Mouse (Mus musculus): ENCODE measurements around the gene Mfsd12.

- TF ChIP-seq CTCF (conservative IDR thresholded peaks at IDR 0.05 in 1 of 2, IDR thresholded peaks at IDR 0.05 in 1 of 2; ENCODE audit: low read depth in 2 of 2, low read length in 2 of 2) (no peak), KAT2A (IDR thresholded peaks at IDR 0.05; ENCODE audit: insufficient replicate concordance, low read length) (no peak), POLR2A (IDR thresholded peaks at IDR 0.05; ENCODE audit: low read depth, low read length) (no peak), CHD2 (IDR thresholded peaks at IDR 0.05; ENCODE audit: low read length) (no peak), POLR2AphosphoS2 (IDR thresholded peaks at IDR 0.05; ENCODE audit: low read depth, low read length) (no peak), JUND (conservative IDR thresholded peaks at IDR 0.05; ENCODE audit: low read depth, low read length) (no peak), TCF12 (IDR thresholded peaks at IDR 0.05; ENCODE audit: low read depth, low read length) (no peak), NRF1 (IDR thresholded peaks at IDR 0.05; ENCODE audit: low read depth, low read length) (no peak), SIN3A (IDR thresholded peaks at IDR 0.05; ENCODE audit: low read length) (no peak), RAD21 (IDR thresholded peaks at IDR 0.05; ENCODE audit: low read depth, low read length) (no peak), HCFC1 (IDR thresholded peaks at IDR 0.05; ENCODE audit: low read depth, low read length) (no peak), EP300 (IDR thresholded peaks at IDR 0.05; ENCODE audit: low read length) (no peak)
These were observed 38.6 kb downstream of the Mfsd12 start for GRCm38 (mm10) chr10:81395865-81396264.
